Mouse (Mus musculus) megakaryocyte, embryonic 14.5 days (primary cell): ENCODE data around the gene Ino80e.

Source experiments
- FLI1 ChIP-seq: IDR thresholded peaks from 2 replicates; pipeline ENCODE4 v1.6.1; 2012; ENCODE audit warnings: low read length, inconsistent platforms, mixed read lengths
- GATA1 ChIP-seq: IDR thresholded peaks from 3 replicates; pipeline ENCODE4 v1.6.1; 2012; ENCODE audit warnings: mixed read lengths, low read length, inconsistent platforms, borderline replicate concordance

GRCm38 (mm10) chr7:126821835-126822511 is 40.2 kb downstream of the Ino80e start:
- TF ChIP-seq GATA1 (no peak), FLI1 (no peak)
